Mouse (Mus musculus) heart, postnatal 0 days (tissue): Measurements from ENCODE around the gene Atp6v0c. TPM values are rescaled to one million over a fixed set of nuclear protein-coding genes. Genes with fewer than 3 reads are reported as not detected.

Experiments
- ATAC-seq: fragments of 200-750 bp; cut with Nextera tagmentation; 2 replicates; pipeline ENCODE4 v1.8.0; 2017; ENCODE audit warnings: low read depth, moderate number of reproducible peaks, moderate library complexity; ENCODE audit not compliant: insufficient read depth
- DNase-seq: peaks from one replicate; pipeline ENCODE4 v3.0.0-alpha.2; 2016; ENCODE audit warnings: low spot score
- H3K27ac ChIP-seq: fragments of 300-500 bp; sonication (generic); 2 replicates; pipeline ENCODE4 v1.5.1; 2014; ENCODE audit warnings: low read depth, mild to moderate bottlenecking
- H3K27me3 ChIP-seq: fragments of 300-500 bp; sonication (generic); 2 replicates; pipeline ENCODE4 v1.6.1; 2014; ENCODE audit warnings: low read length, mixed read lengths; ENCODE audit not compliant: control insufficient read depth, insufficient read depth
- H3K36me3 ChIP-seq: fragments of 300-500 bp; sonication (generic); replicated peaks from 2 replicates; pipeline ENCODE4 v1.6.1; 2014; ENCODE audit warnings: low read length, mixed read lengths; ENCODE audit not compliant: control insufficient read depth, insufficient read depth
- H3K4me1 ChIP-seq: fragments of 300-500 bp; sonication (generic); 2 replicates; pipeline ENCODE4 v1.6.1; 2014; ENCODE audit warnings: antibody characterized with exemption; ENCODE audit not compliant: control insufficient read depth, insufficient read depth
- H3K4me2 ChIP-seq: fragments of 300-500 bp; sonication (generic); 2 replicates; pipeline ENCODE4 v1.6.1; 2014; ENCODE audit warnings: low read depth, mild to moderate bottlenecking, low read length, moderate library complexity
- H3K4me3 ChIP-seq: fragments of 300-500 bp; sonication (generic); 2 replicates; pipeline ENCODE4 v1.5.1; 2014; ENCODE audit warnings: low read depth, low read length
- H3K9ac ChIP-seq: fragments of 300-500 bp; sonication (generic); replicated peaks from 2 replicates; pipeline ENCODE4 v1.6.1; 2014; ENCODE audit warnings: low read depth, low read length, mixed read lengths
- H3K9me3 ChIP-seq: fragments of 300-500 bp; sonication (generic); replicated peaks from 2 replicates; pipeline ENCODE4 v1.6.1; 2016; ENCODE audit warnings: low read length; ENCODE audit not compliant: control insufficient read depth
- CTCF ChIP-seq: IDR thresholded peaks from 2 replicates; pipeline ENCODE4 v1.5.1; 2016; ENCODE audit warnings: antibody characterized with exemption, control low read depth, low read depth
- EP300 ChIP-seq: IDR thresholded peaks from 2 replicates; pipeline ENCODE4 v1.6.1; 2016; ENCODE audit warnings: antibody characterized with exemption, low read depth
- WGBS: fragments of 180-500 bp; shearing (Covaris S2); extraction: QIAGEN DNeasy Blood & Tissue Kit; methylation state at CpG from one replicate; pipeline ENCODE4 v1.1.7; 2014; 5-methylcytosine and 5-hydroxymethylcytosine counted together
- polyA plus RNA-seq: library from polyadenylated mRNA; unstranded; fragments of >200 nt; fragmentation: Nextera tagmentation; extraction: Ambion mirVana; gene quantifications from 2 replicates; pipeline ENCODE4 v1.2.1, GENCODE M21; 2015
- total RNA-seq: library from RNA; depleted of rRNA; stranded (reverse); fragments of >200 nt; gene quantifications from 2 replicates; pipeline ENCODE4 v1.2.3, GENCODE M21; 2014; ENCODE audit warnings: low replicate concordance

Atp6v0c gene
- total and polyA plus RNA-seq, 2 experiments from 2014 or later: 238 to 570 TPM

GRCm38 (mm10) chr17:24173423-24173822 is 3.9 kb upstream of the Atp6v0c start:
- Histone ChIP-seq H3K4me2 (no peak overlapping the region), H3K27ac (no peak overlapping the region), H3K9me3 (no peaks in the 10 kb centered on the region), H3K27me3 (no peaks in the 10 kb centered on the region), H3K9ac (no peak overlapping the region), H3K4me1 (peaks cover 6% of the 10 kb centered on the region; the same call in 1 of the 2 replicates), H3K4me3 (no peak overlapping the region), H3K36me3 (no peaks in the 10 kb centered on the region)
- DNase-seq: peak; percentile 62
- no peak for TF ChIP-seq EP300
- TF ChIP-seq CTCF: peak; percentile 94
- 6% methylated on average over 3 of the region's 3 CpGs for WGBS
- ATAC-seq: no peak

GRCm38 (mm10) chr17:24171738-24172137 is 2.2 kb upstream of the Atp6v0c start:
- Histone ChIP-seq H3K4me1 (peaks cover 14% of the 10 kb centered on the region), H3K9ac (0 out of 2 replicates have a peak overlapping the region, but pooled peaks have one; percentile 12), H3K4me2 (no peak overlapping the region), H3K36me3 (peaks cover 5% of the 10 kb centered on the region), H3K9me3 (no peaks in the 10 kb centered on the region), H3K27ac (no peak overlapping the region), H3K27me3 (no peaks in the 10 kb centered on the region), H3K4me3 (no peak overlapping the region)
- TF ChIP-seq CTCF: no peak
- TF ChIP-seq EP300: no peak
- DNase-seq (no peak), ATAC-seq (no peak)
- 78% methylated on average over 4 of the region's 4 CpGs for WGBS

- H3K27me3 ChIP-seq: no peaks in the 10 kb centered on the region
- no peak overlapping the region for H3K4me3 ChIP-seq
- 61% methylated on average over 5 of the region's 5 CpGs for WGBS
- peaks cover 14% of the 10 kb centered on the region for H3K4me1 ChIP-seq
- TF ChIP-seq EP300: no peak
- TF ChIP-seq CTCF: no peak
- H3K9me3 ChIP-seq: no peaks in the 10 kb centered on the region
- no peak overlapping the region for H3K9ac ChIP-seq
- no peak overlapping the region for H3K4me2 ChIP-seq
- DNase-seq: no peak
- ATAC-seq: no peak
- no peak overlapping the region for H3K27ac ChIP-seq
- H3K36me3 ChIP-seq: peaks cover 8% of the 10 kb centered on the region
Observed at GRCm38 (mm10) chr17:24170729-24171128, 1.2 kb upstream of the Atp6v0c start.

- WGBS: 59% methylated on average over 3 of the region's 3 CpGs
- no peak for TF ChIP-seq CTCF
- no peak for TF ChIP-seq EP300
- H3K4me1 ChIP-seq: peaks cover 18% of the 10 kb centered on the region
- H3K4me2 ChIP-seq: peak overlapping the region; percentile 86
- H3K36me3 ChIP-seq: peaks cover 14% of the 10 kb centered on the region
- DNase-seq (no peak), ATAC-seq (no peak)
- peak overlapping the region; percentile 75 for H3K4me3 ChIP-seq
- H3K9ac ChIP-seq: peak overlapping the region; percentile 86; the same call in 1 of the 2 replicates
- H3K27me3 ChIP-seq: no peaks in the 10 kb centered on the region
- no peak overlapping the region; the same call in 1 of the 2 replicates for H3K27ac ChIP-seq
- H3K9me3 ChIP-seq: no peaks in the 10 kb centered on the region
Observed at GRCm38 (mm10) chr17:24170125-24170524, 623 bp upstream of the Atp6v0c start.

GRCm38 (mm10) chr17:24168590-24169277 is 768 bp downstream of the Atp6v0c start:
- Histone ChIP-seq H3K27me3 (no peaks in the 10 kb centered on the region), H3K9me3 (no peaks in the 10 kb centered on the region), H3K9ac (peak overlapping the region; percentile 86), H3K4me2 (peak overlapping the region; percentile 86), H3K27ac (peak overlapping the region; percentile 96), H3K4me1 (peaks cover 18% of the 10 kb centered on the region), H3K4me3 (peak overlapping the region; percentile 75), H3K36me3 (peaks cover 15% of the 10 kb centered on the region)
- DNase-seq (peak; percentile 27), ATAC-seq (peak; percentile 28)
- no peak for TF ChIP-seq CTCF
- TF ChIP-seq EP300: no peak
- WGBS: under 1% methylated on average over 41 of the region's 41 CpGs
